Mouse (Mus musculus) MEL (cell line): ENCODE data around the gene Cyth4.

ENCODE experiments used
- CTCF ChIP-seq, 3 experiments: IDR thresholded peaks in 2 of 3; conservative IDR thresholded peaks in 1 of 3; 2 replicates each; pipeline ENCODE4 v1.5.1; 2011 to 2012; ENCODE audit warnings: low read length in 3 of 3, low read depth in 2 of 3, mild to moderate bottlenecking in 2 of 3, improper control_type of control experiment in 1 of 3, inconsistent platforms in 1 of 3, mixed read lengths in 1 of 3, moderate library complexity in 1 of 3; ENCODE audit not compliant: control insufficient read depth in 1 of 3, insufficient read depth in 1 of 3, poor library complexity in 1 of 3, severe bottlenecking in 1 of 3
- GATA1 ChIP-seq: IDR thresholded peaks from 2 replicates; pipeline ENCODE4 v1.6.1; 2011; ENCODE audit warnings: low read depth, low read length, improper control_type of control experiment
- HCFC1 ChIP-seq: IDR thresholded peaks from 2 replicates; pipeline ENCODE4 v1.6.1; 2012; ENCODE audit warnings: low read depth, mild to moderate bottlenecking, inconsistent platforms, low read length, improper control_type of control experiment, moderate library complexity
- POLR2A ChIP-seq, 2 experiments: IDR thresholded peaks; 2 replicates each; pipeline ENCODE4 v1.6.1; 2011 to 2012; ENCODE audit warnings: low read length in 2 of 2, mild to moderate bottlenecking in 2 of 2, control low read depth in 1 of 2, improper control_type of control experiment in 1 of 2, low read depth in 1 of 2, moderate library complexity in 1 of 2; ENCODE audit not compliant: control insufficient read depth in 1 of 2, insufficient read depth in 1 of 2, poor library complexity in 1 of 2
- SMC3 ChIP-seq: IDR thresholded peaks from 2 replicates; pipeline ENCODE4 v1.6.1; 2011; ENCODE audit warnings: low read depth, low read length, improper control_type of control experiment

GRCm38 (mm10) chr15:78624961-78625360 is 28.1 kb downstream of the Cyth4 start:
- TF ChIP-seq CTCF (IDR thresholded peaks at IDR 0.05 in 2 of 3, conservative IDR thresholded peaks at IDR 0.05 in 1 of 3; ENCODE audit: control insufficient read depth in 1 of 3, insufficient read depth in 1 of 3, low read depth in 2 of 3, low read length in 3 of 3, poor library complexity in 1 of 3, severe bottlenecking in 1 of 3) (no peak), POLR2A (IDR thresholded peaks at IDR 0.05; ENCODE audit: control insufficient read depth in 1 of 2, insufficient read depth in 1 of 2, low read depth in 1 of 2, low read length in 2 of 2, poor library complexity in 1 of 2) (no peak), HCFC1 (no peak), GATA1 (no peak), SMC3 (no peak)
